Mouse (Mus musculus) neural tube, embryonic 11.5 days (tissue): ENCODE results near the gene Naa16. TPM values are rescaled to one million over a fixed set of nuclear protein-coding genes. Genes with fewer than 3 reads are reported as not detected.

Experiments used
- ATAC-seq: fragments of 200-750 bp; cut with Nextera tagmentation; 2 replicates; pipeline ENCODE4 v1.8.0; 2017; ENCODE audit warnings: moderate number of reproducible peaks, mild to moderate bottlenecking, moderate TSS enrichment, moderate library complexity; ENCODE audit not compliant: insufficient read depth, low FRiP score, low TSS enrichment
- DNase-seq: peaks from one replicate; pipeline ENCODE4 v3.0.0-alpha.2; 2015; ENCODE audit warnings: low spot score
- H3K27ac ChIP-seq: fragments of 300-500 bp; sonication (generic); 2 replicates; pipeline ENCODE4 v1.5.1; 2014; ENCODE audit warnings: low read depth, mild to moderate bottlenecking, low read length
- H3K27me3 ChIP-seq: fragments of 300-500 bp; sonication (generic); 2 replicates; pipeline ENCODE4 v1.6.1; 2014; ENCODE audit warnings: mild to moderate bottlenecking, low read length, mixed read lengths; ENCODE audit not compliant: control insufficient read depth, insufficient read depth
- H3K36me3 ChIP-seq: fragments of 300-500 bp; sonication (generic); 2 replicates; pipeline ENCODE4 v1.6.1; 2014; ENCODE audit warnings: mild to moderate bottlenecking, low read length, moderate library complexity, mixed read lengths; ENCODE audit not compliant: control insufficient read depth, insufficient read depth
- H3K4me1 ChIP-seq: fragments of 300-500 bp; sonication (generic); 2 replicates; pipeline ENCODE4 v1.6.1; 2014; ENCODE audit warnings: low read length, mixed read lengths; ENCODE audit not compliant: control insufficient read depth, insufficient read depth
- H3K4me2 ChIP-seq: fragments of 300-500 bp; sonication (generic); 2 replicates; pipeline ENCODE4 v1.6.1; 2014; ENCODE audit warnings: low read depth, mild to moderate bottlenecking, moderate library complexity
- H3K4me3 ChIP-seq: fragments of 300-500 bp; sonication (generic); 2 replicates; pipeline ENCODE4 v1.5.1; 2014; ENCODE audit warnings: low read depth, low read length
- H3K9ac ChIP-seq: fragments of 300-500 bp; sonication (generic); 2 replicates; pipeline ENCODE4 v1.6.1; 2014; ENCODE audit warnings: mild to moderate bottlenecking, low read length
- H3K9me3 ChIP-seq: fragments of 300-500 bp; sonication (generic); 2 replicates; pipeline ENCODE4 v1.6.1; 2016; ENCODE audit warnings: low read length; ENCODE audit not compliant: control insufficient read depth
- WGBS: fragments of 180-500 bp; shearing (Covaris S2); extraction: QIAGEN DNeasy Blood & Tissue Kit; methylation state at CpG from one replicate; pipeline ENCODE4 v1.1.7; 2014; 5-methylcytosine and 5-hydroxymethylcytosine counted together
- polyA plus RNA-seq: library from polyadenylated mRNA; unstranded; fragments of >200 nt; fragmentation: Nextera tagmentation; extraction: Ambion mirVana; gene quantifications from 2 replicates; pipeline ENCODE4 v1.2.1, GENCODE M21; 2014

Naa16 gene
- polyA plus RNA-seq, 1 experiment from 2014 or later: 38.8 TPM

GRCm38 (mm10) chr14:79317602-79318001, 73.0 kb downstream of the Naa16 start:
- Histone ChIP-seq H3K27me3 (no peaks in the 10 kb centered on the region), H3K9ac (no peak overlapping the region), H3K4me3 (no peak overlapping the region), H3K4me1 (no peaks in the 10 kb centered on the region), H3K4me2 (no peak overlapping the region), H3K36me3 (no peaks in the 10 kb centered on the region), H3K9me3 (no peaks in the 10 kb centered on the region), H3K27ac (no peak overlapping the region)
- no peak for DNase-seq
- ATAC-seq: no peak
- 75% methylated on average over 2 of the region's 2 CpGs for whole genome bisulfite sequencing

GRCm38 (mm10) chr14:79315877-79316276, 74.7 kb downstream of the Naa16 start:
- WGBS: 62% methylated on average over 7 of the region's 7 CpGs
- H3K36me3 ChIP-seq: no peaks in the 10 kb centered on the region

GRCm38 (mm10) chr14:79314245-79315010, 76.2 kb downstream of the Naa16 start:
- no peaks in the 10 kb centered on the region for H3K9me3 ChIP-seq
- ATAC-seq (no peak), DNase-seq (no peak)
- no peaks in the 10 kb centered on the region for H3K4me1 ChIP-seq
- H3K27me3 ChIP-seq: no peaks in the 10 kb centered on the region
- no peak overlapping the region for H3K4me2 ChIP-seq
- no peak overlapping the region for H3K9ac ChIP-seq
- H3K36me3 ChIP-seq: no peaks in the 10 kb centered on the region
- H3K4me3 ChIP-seq: no peak overlapping the region
- no peak overlapping the region for H3K27ac ChIP-seq
- WGBS: 88% methylated on average over 12 of the region's 12 CpGs

More at GRCm38 (mm10) chr14:79315877-79316276, 74.7 kb downstream of the Naa16 start:
- Histone ChIP-seq H3K9me3 (no peaks in the 10 kb centered on the region), H3K4me1 (no peaks in the 10 kb centered on the region), H3K4me2 (no peak overlapping the region), H3K9ac (no peak overlapping the region), H3K27ac (no peak overlapping the region), H3K4me3 (no peak overlapping the region), H3K27me3 (no peaks in the 10 kb centered on the region)
- DNase-seq (no peak), ATAC-seq (no peak)

GRCm38 (mm10) chr14:79313439-79314175, 77.0 kb downstream of the Naa16 start:
- no peaks in the 10 kb centered on the region for H3K27me3 ChIP-seq
- ATAC-seq (no peak), DNase-seq (no peak)
- no peak overlapping the region for H3K4me3 ChIP-seq
- no peak overlapping the region for H3K9ac ChIP-seq
- H3K36me3 ChIP-seq: no peaks in the 10 kb centered on the region
- no peaks in the 10 kb centered on the region for H3K9me3 ChIP-seq
- H3K27ac ChIP-seq: no peak overlapping the region
- WGBS: 74% methylated on average over 8 of the region's 8 CpGs
- no peaks in the 10 kb centered on the region; the same call in 1 of the 2 replicates for H3K4me1 ChIP-seq
- H3K4me2 ChIP-seq: no peak overlapping the region

- H3K27me3 ChIP-seq: no peaks in the 10 kb centered on the region
- WGBS: 81% methylated on average over 4 of the region's 4 CpGs
- no peak overlapping the region for H3K4me3 ChIP-seq
- no peaks in the 10 kb centered on the region for H3K9me3 ChIP-seq
- peaks cover 4% of the 10 kb centered on the region; the same call in 1 of the 2 replicates for H3K4me1 ChIP-seq
- H3K9ac ChIP-seq: no peak overlapping the region
- DNase-seq: no peak
- no peak overlapping the region for H3K27ac ChIP-seq
- no peaks in the 10 kb centered on the region for H3K36me3 ChIP-seq
- H3K4me2 ChIP-seq: no peak overlapping the region
- ATAC-seq: no peak
These were observed 77.9 kb downstream of the Naa16 start for GRCm38 (mm10) chr14:79312719-79313118.

GRCm38 (mm10) chr14:79311918-79312454, 78.6 kb downstream of the Naa16 start:
- WGBS: 37% methylated on average over 3 of the region's 4 CpGs
- H3K4me1 ChIP-seq: peaks cover 4% of the 10 kb centered on the region; the same call in 1 of the 2 replicates
- no peak overlapping the region for H3K9ac ChIP-seq
- no peak overlapping the region for H3K27ac ChIP-seq
- DNase-seq (no peak), ATAC-seq (no peak)
- no peak overlapping the region for H3K4me3 ChIP-seq
- no peaks in the 10 kb centered on the region for H3K36me3 ChIP-seq
- H3K9me3 ChIP-seq: no peaks in the 10 kb centered on the region
- H3K27me3 ChIP-seq: no peaks in the 10 kb centered on the region
- H3K4me2 ChIP-seq: no peak overlapping the region

GRCm38 (mm10) chr14:79309115-79309514, 81.5 kb downstream of the Naa16 start:
- Histone ChIP-seq H3K36me3 (no peaks in the 10 kb centered on the region), H3K9ac (no peak overlapping the region), H3K27me3 (no peaks in the 10 kb centered on the region), H3K4me1 (peaks cover 4% of the 10 kb centered on the region; the same call in 1 of the 2 replicates), H3K4me2 (no peak overlapping the region), H3K27ac (no peak overlapping the region), H3K9me3 (no peaks in the 10 kb centered on the region), H3K4me3 (no peak overlapping the region)
- 54% methylated on average over 4 of the region's 4 CpGs for WGBS
- DNase-seq (no peak), ATAC-seq (no peak)

GRCm38 (mm10) chr14:79308364-79308763, 82.2 kb downstream of the Naa16 start:
- no peak overlapping the region for H3K27ac ChIP-seq
- H3K9ac ChIP-seq: no peak overlapping the region
- H3K4me2 ChIP-seq: no peak overlapping the region
- ATAC-seq (no peak), DNase-seq (no peak)
- H3K36me3 ChIP-seq: no peaks in the 10 kb centered on the region
- 20% methylated on average over 4 of the region's 4 CpGs for WGBS
- no peaks in the 10 kb centered on the region for H3K9me3 ChIP-seq
- no peaks in the 10 kb centered on the region for H3K27me3 ChIP-seq
- H3K4me3 ChIP-seq: no peak overlapping the region
- peaks cover 4% of the 10 kb centered on the region; the same call in 1 of the 2 replicates for H3K4me1 ChIP-seq
